Mouse (Mus musculus): ENCODE data around the gene Wdr13. TPM values are rescaled to one million over a fixed set of nuclear protein-coding genes. Genes with fewer than 3 reads are reported as not detected.

Gene Wdr13
- total RNA-seq (2021) = 10 to 100 TPM; 52.4 to 57.7 TPM
- polyA plus RNA-seq (2012; rRNA removed) = 213 and 220 TPM in 2 replicates
- long read RNA-seq, full-length matches to known transcripts = 25 of 40 reads
- long read RNA-seq, partial matches to known transcripts = 4 of 40 reads
- long read RNA-seq, other reads (novel, unspliced or antisense) = 11 of 40 reads

DNA sequence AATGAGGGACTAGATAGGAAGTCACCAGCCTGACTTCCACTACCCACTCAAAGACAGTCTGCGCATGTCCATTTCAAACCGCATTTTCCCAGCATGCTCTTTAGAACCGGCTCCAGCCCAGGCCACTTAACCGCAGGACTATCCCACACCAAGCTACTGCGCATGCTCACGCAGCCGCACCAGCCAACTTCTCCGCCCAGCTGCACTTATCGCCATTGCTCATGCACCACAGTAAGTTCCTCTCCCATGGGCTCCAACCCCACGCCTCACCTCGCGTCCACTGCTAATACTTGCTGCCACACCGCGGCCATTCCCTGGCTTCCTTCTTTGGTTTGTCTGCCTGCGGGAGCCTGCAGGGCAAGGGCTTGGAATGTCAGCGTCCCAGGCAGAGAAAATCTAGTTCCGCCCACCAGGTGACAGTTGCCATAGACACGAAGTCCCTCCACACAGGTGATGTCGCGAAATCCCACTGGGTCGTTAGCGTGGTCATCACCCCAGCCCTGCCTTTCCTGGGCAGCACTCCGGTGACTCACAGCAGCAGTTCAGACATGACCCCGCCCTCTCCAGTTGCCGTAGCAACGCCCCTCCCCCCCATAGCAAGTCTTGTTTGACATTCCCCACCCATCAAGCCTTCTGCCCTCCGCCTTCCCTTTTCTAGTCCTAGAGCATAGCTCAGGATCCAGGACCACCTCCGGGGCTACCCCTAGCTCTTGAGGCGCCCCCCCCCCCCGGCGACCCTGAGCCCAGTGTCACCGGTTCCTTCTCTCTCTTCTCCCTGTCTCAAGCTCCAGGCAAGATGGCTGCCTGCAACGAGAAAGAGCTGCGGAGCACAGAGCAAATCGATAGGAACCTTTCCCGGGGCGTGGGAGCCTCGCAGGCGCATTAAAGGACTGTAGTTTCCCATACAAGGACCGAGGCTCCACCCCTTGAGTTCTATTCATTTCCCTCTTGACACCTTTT, at the start of gene Wdr13:
Gene Wdr13, minus strand, starts transcription at position 876 of the 960 bp plus-strand sequence.
- peak; percentile 92 for DNase-seq

DNA sequence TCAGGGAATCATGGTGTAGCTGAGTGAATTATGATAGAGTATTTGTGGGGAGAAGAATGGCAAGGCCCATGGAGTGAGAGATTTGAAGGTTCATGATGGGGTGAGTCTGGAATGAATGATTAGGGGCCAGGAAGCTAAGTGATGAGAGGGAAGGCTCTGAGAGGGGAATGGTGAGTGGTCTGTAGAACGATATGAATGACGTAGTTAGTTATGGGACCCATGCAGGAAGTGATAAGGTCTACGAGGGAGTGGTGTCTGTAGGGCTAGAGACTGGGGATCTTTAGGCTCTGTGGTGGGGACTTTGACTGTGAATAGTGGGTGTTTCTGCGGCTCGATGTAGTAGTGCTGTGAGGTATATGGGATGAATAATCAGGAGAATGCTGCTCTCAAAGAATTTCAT, 47.0 kb upstream of the Wdr13 start:
- DNase-seq = no peak

DNA sequence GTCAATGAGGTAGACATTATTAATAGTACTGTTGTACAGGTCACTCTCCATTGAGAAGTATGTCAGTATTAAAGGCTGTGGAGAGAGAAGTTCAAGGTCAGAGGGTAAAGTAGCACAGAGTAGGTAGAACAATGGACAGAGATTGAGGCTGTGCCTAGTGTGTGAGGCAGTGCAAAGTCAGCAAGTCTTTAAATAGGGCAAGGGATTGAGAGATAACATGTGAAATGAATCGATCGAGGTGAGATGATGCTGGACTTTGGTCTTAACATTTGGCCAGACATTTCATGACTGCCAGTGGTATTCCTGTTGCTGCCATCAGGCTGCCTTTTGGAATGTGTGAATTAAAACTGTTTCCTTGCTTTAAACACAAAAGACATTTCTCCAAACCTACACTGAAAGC, 46.2 kb upstream of the Wdr13 start:
- no peak for DNase-seq

DNA sequence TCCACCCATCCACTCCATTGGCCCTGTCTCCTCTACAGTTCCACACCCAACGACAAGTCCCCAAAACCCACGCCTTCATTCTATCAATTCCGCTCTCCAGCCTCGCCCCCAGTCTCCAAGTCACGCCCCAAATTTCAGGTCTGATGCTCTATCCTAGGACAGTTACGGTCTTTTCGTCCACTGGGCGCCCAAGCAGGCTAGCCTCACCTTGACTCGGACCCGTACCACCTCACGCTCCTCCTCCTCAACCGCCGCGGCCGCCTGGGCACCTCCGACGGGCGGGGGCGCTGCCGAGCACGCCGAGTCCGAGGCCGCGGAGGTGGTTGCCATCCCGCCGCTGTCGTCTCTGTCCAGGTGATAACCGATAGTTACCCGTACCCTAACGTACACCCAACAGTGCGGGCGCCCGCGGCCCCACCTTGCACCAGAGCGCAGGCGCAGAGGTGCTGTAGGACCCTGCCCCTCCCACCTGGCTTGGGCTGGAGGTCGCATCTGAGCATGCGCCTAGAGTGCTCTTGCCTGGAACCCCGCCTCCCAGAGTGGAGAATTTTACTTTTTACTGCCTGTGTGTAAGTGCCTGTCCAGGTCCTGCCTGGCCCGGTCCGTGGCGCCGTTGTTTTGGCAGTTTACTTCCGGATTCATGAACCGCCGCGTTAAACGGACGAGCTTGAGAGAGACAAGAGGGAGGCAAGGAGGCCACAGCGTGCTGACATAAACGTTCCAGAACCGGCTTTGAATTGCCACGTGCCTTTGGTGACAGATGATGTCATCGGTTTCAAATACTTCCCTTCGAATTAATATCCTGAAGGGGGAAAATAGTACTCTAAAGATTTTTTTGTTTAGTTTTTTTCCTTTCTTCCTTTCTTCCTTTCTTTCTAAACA, 43.1 kb upstream of the Wdr13 start, which contains the start of gene Tbc1d25:
Gene Tbc1d25, minus strand, starts transcription at position 678 of the 882 bp plus-strand sequence.
- peak; percentile 91 for DNase-seq

- DNase-seq = no peak
Measured at GRCm38 (mm10) chrX:8175169-8175503, 42.4 kb upstream of the Wdr13 start.

DNA sequence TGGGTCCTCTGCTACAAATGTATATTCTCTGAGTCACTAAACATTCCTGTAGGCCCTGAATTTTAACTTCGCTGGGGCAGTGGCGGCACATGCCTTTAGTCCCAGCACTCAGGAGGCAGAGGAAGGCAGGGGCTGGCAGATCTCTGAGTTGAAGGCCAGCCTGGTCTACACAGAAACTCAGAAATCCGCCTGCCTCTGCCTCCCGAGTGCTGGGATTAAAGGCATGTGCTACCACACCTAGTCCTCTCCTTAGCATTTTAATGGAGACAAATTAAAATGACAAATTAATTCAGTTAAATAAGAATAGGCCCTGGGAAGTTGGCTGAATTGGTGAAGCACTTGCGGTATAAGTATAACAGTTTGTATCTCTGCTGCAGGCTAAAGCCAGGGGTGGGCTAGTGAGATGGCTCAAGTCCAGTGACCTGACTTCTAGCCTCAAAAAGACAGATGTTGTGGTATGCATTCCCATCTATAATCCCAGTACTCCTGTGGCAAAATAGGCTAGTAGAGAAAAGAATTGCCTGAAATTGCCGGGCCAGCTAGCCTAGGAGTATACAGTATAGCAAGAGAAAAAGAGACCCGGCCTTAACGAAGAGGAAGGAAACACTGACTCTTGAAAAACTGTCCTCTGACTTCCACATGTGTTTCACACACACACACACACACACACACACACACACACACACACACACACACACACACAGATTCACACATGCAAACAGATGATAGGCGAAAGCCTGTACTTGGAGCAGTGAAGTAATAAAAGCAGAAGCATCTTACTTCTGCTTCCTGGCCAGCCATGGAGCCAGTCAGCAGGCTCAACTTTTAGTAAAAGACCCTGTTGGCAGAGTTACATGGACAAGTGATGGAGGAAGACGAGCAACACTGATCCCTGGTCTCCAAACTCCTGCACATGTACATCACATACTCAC, 35.3 kb upstream of the Wdr13 start:
- DNase-seq = no peak

GRCm38 (mm10) chrX:8164471-8164870, 31.8 kb upstream of the Wdr13 start:
- DNase-seq = no peak

DNA sequence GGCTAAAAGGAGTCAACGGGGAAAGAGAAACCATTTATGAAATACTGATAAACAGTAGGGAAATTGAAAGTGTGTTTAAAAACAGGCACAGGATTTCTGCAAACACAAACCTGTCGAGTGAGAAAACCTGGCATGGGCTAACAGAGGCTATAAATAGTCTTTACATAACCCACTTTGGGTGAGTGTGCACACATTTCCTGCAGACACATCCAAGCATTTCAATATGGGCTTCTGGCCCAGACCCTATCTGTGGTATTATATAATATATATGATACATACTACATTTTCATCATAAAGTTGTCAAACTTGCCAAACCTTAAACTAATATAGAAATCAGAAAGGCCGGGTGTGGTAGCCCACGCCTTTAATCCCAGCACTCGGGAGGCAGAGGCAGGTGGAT, 30.4 kb upstream of the Wdr13 start:
- no peak for DNase-seq

GRCm38 (mm10) chrX:8145153-8145991, 12.7 kb upstream of the Wdr13 start, which contains the start of gene Rbm3:
Gene Rbm3, minus strand, starts transcription at chrX:8145880.
- peak; percentile 89 for DNase-seq

- DNase-seq = no peak
Measured at GRCm38 (mm10) chrX:8143750-8144149, 11.1 kb upstream of the Wdr13 start.

DNA sequence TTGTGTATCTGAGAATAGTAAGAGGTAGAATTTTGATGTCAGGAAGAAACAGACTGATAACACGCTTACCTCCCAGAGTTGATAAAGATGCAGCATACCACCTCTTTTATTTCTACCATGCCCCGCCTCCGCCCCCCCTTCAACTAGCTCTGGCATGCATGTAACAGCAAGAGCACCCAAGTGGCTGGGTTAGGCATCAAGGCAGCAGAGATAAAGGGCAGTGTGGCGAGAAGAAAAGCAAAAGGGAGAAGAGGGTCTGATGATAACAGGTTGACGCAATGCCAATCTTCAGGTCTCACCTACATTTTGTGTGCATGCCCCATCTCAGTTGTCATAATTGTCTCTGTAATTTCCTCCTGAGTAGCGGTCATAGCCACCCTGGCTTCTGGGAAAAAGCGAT, 10.3 kb upstream of the Wdr13 start:
- DNase-seq = no peak

- DNase-seq = no peak
Measured at GRCm38 (mm10) chrX:8141058-8141457, 8.4 kb upstream of the Wdr13 start.

GRCm38 (mm10) chrX:8140446-8140845, 7.8 kb upstream of the Wdr13 start:
- DNase-seq = no peak

- DNase-seq = no peak
Measured at GRCm38 (mm10) chrX:8139480-8139879, 6.8 kb upstream of the Wdr13 start.

DNA sequence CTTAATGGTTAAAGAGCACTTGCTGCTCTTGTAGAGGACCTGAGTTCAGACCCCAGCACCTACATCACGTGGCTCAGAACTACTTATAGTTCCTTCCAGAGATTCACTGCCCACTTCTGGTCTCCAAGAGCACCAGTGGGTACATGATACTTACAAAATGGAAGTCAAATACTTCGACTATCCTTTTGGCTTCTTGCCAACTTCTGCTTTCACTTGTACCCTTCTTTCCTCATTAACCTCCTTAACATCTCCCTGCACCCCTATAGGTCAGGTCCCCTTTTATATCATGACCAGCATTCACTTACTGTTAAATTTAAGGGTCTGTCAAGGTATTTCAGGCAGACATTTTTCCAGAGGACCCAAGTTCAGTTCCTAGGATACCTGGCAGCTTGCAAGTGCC, 3.2 kb upstream of the Wdr13 start:
- no peak for DNase-seq

GRCm38 (mm10) chrX:8131393-8131792, 1.3 kb downstream of the Wdr13 start:
- no peak for DNase-seq

- no peak for DNase-seq
Measured at GRCm38 (mm10) chrX:8125235-8125634, 7.5 kb downstream of the Wdr13 start.

- no peak for DNase-seq
Measured at GRCm38 (mm10) chrX:8123821-8124470, 8.7 kb downstream of the Wdr13 start.

DNA sequence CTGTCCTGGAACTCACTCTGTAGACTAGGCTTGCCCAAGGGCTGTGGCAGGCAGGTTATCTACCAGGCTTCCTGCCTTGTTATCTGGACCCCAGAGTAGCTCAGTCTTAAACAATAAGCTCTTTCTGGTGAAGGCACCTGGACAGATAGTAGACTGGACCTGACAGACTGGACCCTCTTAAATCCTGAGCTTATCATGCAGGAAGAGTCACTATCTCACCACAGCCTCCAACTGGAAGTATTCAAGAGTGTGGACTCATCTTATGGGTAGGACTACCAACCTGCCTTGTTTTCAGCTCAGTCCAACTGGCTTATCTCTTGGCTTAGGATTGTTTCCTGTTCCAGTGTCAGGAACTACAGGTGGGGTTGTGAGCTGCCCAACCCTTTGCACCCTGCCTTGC, 15.4 kb downstream of the Wdr13 start:
- DNase-seq = no peak

GRCm38 (mm10) chrX:8115275-8115674, 17.4 kb downstream of the Wdr13 start:
- no peak for DNase-seq
